Mouse (Mus musculus): ENCODE measurements around the gene Siae. TPM values are rescaled to one million over a fixed set of nuclear protein-coding genes. Genes with fewer than 3 reads are reported as not detected.

Siae gene
- total RNA-seq (2021): 10 to 100 TPM; 15.2 to 18.6 TPM
- long read RNA-seq, experiment 1, full-length matches to known transcripts: 5 of 16 reads
- long read RNA-seq, experiment 1, partial matches to known transcripts: 3 of 16 reads
- long read RNA-seq, experiment 1, other reads (novel, unspliced or antisense): 8 of 16 reads
- long read RNA-seq, experiment 2, full-length matches to known transcripts: 2 of 11 reads
- long read RNA-seq, experiment 2, partial matches to known transcripts: 1 of 11 reads
- long read RNA-seq, experiment 2, other reads (novel, unspliced or antisense): 8 of 11 reads

DNA sequence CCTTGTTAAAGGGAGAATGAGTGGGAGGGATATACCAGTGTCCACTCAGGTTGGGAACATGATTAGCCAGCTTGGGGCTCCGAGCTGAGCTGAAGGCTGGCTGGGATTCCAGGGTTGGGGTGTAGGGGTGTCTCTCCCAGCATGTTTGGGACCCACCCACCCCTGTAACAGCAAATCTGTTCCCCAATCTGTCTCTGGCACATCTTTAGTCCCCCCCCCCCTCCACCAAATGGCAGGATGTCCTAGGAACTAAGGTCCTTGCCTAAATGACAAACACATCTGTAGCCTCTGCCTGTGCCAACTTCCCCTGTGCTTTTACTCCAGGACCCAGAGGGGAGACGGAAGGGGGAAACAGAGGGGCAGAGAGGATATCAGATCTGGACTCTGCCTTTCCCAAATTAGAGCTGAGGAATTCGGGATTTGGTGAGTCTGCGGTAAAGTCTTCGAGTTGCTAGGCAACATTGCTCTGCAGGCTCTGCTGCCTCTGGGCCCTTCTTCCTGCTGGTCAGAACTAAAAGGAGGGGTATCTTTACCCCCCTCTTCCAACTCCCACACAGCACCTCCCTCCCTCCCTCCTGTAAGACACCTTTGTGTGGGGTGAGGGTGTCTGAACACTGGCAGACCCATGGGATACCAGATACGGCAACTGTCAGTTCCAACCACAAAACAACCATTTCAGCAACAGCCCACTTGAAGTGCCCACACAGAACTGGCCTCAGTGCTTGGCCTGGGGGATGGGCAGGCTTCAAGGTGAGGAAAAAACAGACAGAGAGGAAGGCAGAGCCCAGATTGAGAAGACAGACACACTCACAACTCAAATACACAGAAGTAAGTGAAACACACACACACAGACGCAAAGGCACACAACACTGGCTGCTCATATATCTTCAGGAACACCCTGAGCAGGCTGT, at the start of gene Siae:
Gene Siae, plus strand, starts transcription at position 861 of the 911 bp plus-strand sequence.
- peak in 1 of 2 experiments; percentile 78 for DNase-seq (ENCODE audit: low spot score in 2 of 2)

- DNase-seq (ENCODE audit: low spot score in 2 of 2): no peak
Measured at GRCm38 (mm10) chr9:37506023-37506422, 49.5 kb upstream of the Siae start.

DNA sequence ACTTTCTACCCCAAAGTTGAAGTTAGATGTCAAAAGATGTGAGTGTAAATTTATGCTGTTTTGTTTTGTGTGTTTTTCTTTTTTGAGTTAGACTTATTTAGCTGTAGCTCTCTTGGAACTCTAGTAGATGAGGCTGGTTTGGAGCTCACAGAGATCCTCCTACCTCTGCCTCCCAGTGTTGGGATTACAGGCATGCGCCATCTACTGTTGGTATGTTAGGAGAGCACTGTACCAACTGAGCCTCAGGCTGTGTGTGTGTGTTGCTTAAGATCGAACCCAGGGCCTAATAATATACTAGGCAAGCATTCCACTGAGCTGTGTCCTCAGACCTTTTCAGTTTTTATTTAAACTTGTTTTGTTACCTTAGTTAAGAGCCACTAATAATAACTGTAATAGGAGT, 43.4 kb upstream of the Siae start:
- no peak for DNase-seq (ENCODE audit: low spot score in 2 of 2)

DNA sequence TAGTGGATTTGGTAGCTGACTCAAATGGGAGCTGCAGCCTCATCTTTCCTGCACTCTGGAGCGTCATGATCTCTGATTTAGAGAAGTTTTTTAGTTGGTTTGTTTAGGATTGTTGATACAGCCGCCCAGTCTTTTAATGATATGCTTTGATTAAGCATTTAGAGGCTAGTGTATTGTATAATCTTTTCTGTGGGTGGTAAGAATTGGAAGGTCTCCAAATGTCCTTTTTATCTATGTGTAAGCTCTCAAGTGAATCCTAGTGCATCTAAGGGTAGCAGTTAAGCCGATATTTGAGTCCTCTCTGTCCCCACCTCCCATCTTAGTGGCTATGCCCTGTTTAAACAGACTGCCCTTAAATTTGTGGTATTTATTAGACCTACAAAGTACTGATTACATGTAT, 41.0 kb upstream of the Siae start:
- no peak for DNase-seq (ENCODE audit: low spot score in 2 of 2)

DNA sequence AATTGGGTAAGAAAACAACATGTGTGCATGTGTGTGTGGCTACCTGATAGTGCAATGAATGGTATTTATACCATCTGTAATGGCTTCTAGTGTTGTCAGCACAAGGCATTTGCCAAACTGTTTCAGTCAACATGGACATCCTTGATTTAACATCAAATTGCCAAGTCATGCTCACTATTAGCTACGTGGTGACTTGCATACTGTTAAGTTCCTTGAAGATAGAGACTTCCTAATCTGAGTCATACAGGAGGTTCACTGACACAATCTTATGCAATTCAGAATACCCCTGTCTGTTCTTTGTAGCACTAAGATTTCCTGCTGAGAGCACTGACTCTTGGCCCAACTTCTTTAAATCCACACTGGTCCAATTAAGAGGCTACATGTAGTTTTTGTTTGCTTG, 38.0 kb upstream of the Siae start:
- DNase-seq (ENCODE audit: low spot score in 2 of 2): no peak

DNA sequence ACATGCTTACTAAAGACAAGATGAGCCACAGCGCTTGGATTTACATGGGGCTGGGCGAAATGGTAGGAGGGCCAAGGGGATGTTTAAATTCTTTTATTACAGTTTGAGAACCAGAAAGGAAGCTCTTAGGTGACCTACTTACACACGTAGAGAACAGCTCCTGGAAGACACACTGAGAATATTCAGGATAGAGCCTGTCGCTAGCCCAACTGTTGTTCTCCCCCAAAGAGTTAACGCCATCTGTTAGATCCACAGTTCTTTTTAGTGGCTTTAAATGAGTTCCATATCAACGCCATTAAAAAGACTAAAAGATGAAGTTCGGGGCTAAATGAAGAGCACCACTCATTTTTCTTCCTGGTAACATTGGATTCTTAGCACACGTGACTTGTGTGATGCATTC, 36.5 kb upstream of the Siae start:
- DNase-seq (ENCODE audit: low spot score in 2 of 2): no peak

GRCm38 (mm10) chr9:37519995-37520394, 35.5 kb upstream of the Siae start:
- DNase-seq (ENCODE audit: low spot score in 2 of 2): no peak

- DNase-seq (ENCODE audit: low spot score in 2 of 2): no peak
Measured at GRCm38 (mm10) chr9:37525461-37525860, 30.0 kb upstream of the Siae start.

DNA sequence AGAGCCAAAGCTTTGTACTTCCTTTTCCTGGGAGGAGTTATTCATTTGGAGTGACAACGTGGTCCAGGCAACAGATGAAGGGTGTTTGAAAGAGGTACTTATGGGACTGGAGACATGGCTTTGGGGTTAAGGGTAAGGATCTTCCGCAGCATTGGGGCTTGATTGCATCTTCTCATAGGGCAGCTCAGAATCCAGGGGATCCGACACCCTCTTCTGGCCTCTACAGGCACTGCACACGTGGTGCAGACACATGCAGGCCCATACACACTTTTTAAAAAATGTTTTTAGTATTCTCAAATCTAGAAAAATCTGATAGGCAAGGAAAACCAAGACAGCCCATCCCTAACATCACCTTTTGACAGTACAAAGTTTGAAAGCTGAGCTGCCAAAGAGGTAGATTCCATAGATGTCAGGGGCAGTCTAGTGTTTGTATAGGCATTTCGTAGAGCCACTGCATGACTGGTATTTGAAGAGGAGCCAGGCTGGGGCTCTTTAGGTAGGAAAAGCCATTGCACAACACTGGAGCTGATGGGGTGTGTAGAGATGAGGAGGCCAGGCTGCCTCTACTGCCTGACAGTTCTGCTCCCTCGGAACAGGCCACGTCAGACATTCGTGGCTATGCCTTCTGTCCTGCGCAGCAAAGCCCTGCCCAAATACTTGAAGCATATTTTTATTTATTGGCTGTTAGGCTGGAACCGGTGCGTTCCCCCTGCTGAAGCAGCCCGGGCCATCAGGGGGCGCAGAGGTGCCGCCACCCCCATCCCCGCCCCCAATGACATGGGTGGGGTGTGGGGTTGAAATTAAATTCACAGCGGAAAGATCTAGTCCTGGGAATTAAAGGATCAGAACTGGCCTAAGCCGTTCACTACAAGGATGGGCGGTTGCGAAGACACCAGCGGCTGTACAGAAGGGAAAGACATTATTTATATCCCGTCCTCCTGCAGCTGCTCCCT, 28.8 kb upstream of the Siae start:
- no peak for DNase-seq (ENCODE audit: low spot score in 2 of 2)

DNA sequence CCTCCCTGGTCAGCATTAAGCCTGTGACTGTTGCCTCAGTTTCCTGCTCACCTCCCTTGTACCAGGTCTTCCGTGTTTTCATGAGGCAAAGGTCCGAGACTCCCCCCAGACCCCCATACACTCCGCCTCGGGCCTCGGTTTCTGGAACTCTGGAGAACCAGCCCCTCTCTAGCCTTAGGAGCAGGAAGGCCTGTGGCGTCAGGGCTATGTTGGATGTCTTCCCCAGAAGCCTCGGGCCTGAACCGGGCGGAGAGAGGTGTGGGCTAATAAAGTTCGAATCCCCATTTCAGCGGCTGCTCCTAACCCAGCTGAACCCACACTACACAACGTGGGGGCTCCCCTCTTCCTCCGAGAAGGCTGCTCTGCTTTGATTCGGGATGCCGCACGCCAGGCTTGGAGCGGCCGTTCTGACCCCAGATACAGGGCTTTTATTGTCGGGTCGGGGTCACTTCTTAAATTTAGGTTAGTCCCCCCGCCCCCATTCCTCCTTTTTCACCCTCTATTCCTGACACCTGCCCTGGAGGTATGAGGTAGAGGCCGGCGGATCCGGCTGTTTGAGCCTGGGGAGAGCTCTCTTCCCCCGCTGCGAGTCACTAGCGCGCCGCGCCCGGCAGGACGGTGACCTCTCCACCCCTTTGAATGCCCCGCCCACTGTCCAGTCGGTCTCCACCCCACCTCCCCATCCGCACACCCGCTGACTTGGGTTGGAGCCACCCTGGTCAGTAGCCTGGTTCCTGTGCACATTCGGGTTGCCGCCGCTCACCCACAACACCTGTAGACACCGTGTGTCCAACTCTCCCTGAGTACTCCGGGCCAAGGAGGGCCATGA, 27.9 kb upstream of the Siae start, which contains the start of gene Esam:
Gene Esam, plus strand, starts transcription at position 683 of the 829 bp plus-strand sequence.
- no peak for DNase-seq (ENCODE audit: low spot score in 2 of 2)

- no peak for DNase-seq (ENCODE audit: low spot score in 2 of 2)
Measured at GRCm38 (mm10) chr9:37528225-37528970, 27.1 kb upstream of the Siae start.

- no peak for DNase-seq (ENCODE audit: low spot score in 2 of 2)
Measured at GRCm38 (mm10) chr9:37530031-37530887, 25.2 kb upstream of the Siae start.

DNA sequence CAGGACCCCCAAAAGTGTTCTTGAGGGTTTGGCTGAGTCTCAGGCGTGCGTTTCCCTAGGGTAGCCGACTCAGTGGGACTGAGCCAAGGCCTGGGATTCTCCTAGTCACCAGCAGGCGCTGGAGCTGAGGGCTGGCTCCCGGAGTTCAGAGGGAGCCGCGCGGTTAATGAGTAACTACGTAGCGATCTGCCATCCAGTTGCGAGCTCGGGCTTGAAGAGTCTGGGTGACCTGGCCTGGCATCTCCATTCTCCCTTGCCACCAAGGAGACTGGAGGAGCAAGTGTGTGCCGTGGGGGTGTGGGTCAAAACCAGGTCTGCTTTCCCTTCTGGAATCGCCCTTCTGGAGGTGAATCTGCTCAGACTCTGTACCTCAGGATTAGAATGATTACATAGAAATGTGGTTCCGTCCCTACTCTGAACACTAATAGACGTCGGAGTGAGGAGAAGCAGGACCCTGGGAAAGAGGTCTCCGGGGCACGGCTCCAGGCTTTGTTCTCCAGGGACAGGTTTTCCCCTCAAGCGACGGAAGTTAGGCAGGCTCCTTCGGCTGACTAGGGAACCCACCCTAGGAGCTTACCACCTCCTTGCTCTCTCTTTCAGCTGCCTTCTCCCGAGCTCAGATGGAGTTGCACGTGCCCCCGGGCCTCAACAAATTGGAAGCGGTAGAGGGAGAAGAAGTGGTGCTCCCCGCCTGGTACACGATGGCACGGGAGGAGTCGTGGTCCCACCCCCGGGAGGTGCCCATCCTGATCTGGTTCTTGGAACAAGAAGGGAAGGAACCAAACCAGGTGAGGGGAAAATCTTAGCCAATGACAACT, 24.4 kb upstream of the Siae start:
- no peak for DNase-seq (ENCODE audit: low spot score in 2 of 2)

- no peak for DNase-seq (ENCODE audit: low spot score in 2 of 2)
Measured at GRCm38 (mm10) chr9:37536851-37537250, 18.6 kb upstream of the Siae start.

DNA sequence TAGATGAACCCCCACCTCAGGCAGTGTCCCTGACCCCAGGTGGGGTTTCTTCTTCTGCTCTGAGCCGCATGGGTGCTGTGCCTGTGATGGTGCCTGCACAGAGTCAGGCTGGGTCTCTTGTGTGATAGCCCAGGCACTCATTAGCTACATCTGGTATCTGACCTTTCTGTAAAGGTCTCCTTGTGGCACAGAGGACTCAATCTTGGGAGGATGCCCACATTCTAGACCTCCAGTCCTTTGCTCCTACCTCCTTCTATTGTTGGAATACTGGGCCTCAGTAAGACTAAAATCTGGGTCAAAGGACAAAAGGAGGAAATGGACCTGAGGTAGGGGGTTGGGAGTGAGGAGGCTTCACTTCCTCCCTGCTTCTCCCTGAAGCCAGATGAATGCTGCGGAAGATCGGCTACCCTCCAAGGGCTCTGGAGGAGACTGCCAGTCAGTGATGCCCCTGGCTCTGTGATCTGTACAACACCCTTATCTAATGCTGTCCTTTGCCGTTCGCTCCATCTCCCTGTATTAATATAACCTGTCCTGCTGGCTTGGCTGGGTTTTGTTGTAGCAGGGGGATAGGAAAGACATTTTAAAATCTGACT, 17.7 kb upstream of the Siae start:
- DNase-seq (ENCODE audit: low spot score in 2 of 2): no peak

DNA sequence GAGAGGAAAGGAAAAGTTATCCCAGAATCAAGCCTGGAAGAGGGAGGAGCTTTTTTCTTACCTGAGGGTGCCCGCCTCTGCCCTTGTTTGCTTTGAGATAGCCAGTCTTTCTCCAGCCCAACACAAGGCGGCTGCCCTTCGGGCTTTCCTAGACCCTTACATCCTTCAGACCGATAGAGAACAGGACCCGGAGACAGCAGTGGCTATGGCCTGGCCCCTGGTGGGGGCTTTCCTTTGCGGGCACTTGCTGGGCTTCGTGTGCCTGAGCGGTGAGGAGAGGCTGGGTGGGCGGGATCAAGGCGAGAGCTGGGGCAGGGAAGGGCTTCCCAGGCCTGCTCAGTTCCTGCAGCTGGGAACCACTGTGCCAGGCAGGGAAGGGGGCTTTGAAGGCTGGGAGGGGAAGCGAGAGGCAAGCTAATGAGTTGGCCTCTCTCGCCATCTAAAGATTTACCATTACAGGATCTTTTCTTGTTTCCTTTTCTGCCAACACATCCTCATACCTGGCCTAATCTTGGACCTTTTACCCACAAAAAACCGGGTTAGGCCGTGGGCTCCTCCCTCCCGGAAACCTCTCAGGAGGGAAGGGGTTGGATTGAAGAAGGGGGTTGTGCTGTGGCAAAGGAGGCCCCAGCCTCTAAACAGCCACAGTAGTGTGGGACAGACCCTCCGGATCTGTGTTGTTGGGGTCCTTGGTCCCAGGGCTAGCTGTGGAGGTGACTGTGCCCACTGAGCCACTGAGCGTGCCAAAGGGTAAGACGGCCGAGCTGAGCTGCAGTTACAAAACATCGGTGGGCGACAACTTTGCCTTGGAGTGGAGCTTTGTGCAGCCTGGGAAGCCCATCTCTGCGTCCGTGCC, 16.1 kb upstream of the Siae start, which contains the start of gene Vsig2:
Gene Vsig2, plus strand, starts transcription at position 86 of the 856 bp plus-strand sequence.
- DNase-seq (ENCODE audit: low spot score in 2 of 2): no peak
